ENCODE assay signal across 9 mouse cellular contexts in genomic region chr13:109053242-109054018, GRCm38 (mm10).
DNase-seq lines count a peak whose midpoint lies in the region; ATAC-seq and TF ChIP-seq lines count a peak whose summit lies in the region.
"Had no signal": no experiment of that assay in that cellular context is flagged by ENCODE, and none has a peak within 500 bp of the region (broad histone marks: within the 10 kb centered on the region; RNA-seq: fewer than 3 reads in every experiment).

No protein-coding gene starts in this region.

- H3K9ac ChIP-seq in midbrain, postnatal 0 days (replicated peaks; ENCODE audit: low read length, poor library complexity, severe bottlenecking) = no peak overlapping the region
- H3K9ac ChIP-seq: limb, embryonic 12.5 days had no signal

- peak; percentile 85 for ATAC-seq in midbrain, postnatal 0 days (ENCODE audit: low FRiP score)

- H3K4me2 ChIP-seq in midbrain, postnatal 0 days (ENCODE audit: low read depth, low read length, poor library complexity, severe bottlenecking) = peak overlapping the region; percentile 15
- H3K4me2 ChIP-seq: limb, embryonic 12.5 days had no signal

- peak overlapping the region; percentile 33 for H3K27ac ChIP-seq in midbrain, postnatal 0 days (ENCODE audit: low read depth, low read length)
- H3K27ac ChIP-seq: limb, embryonic 12.5 days had no signal

- H3K4me3 ChIP-seq in midbrain, postnatal 0 days (ENCODE audit: low read depth, low read length) = peak overlapping the region; percentile 1; the same call in 1 of the 2 replicates
- H3K4me3 ChIP-seq: limb, embryonic 12.5 days had no signal

- H3K4me1 ChIP-seq in midbrain, postnatal 0 days (ENCODE audit: insufficient read depth, low read length) = peaks cover 5% of the 10 kb centered on the region; the same call in 1 of the 2 replicates
- H3K4me1 ChIP-seq: limb, embryonic 12.5 days had no signal

- H3K9me3 ChIP-seq in midbrain, postnatal 0 days (ENCODE audit: low read length) = no peaks in the 10 kb centered on the region
- H3K9me3 ChIP-seq: limb, embryonic 12.5 days had no signal

- H3K27me3 ChIP-seq in midbrain, postnatal 0 days (ENCODE audit: insufficient read depth, low read length) = no peaks in the 10 kb centered on the region
- H3K27me3 ChIP-seq: limb, embryonic 12.5 days had no signal

- WGBS in midbrain, postnatal 0 days = 23% methylated on average over 10 of the region's 10 CpGs

- H3K36me3 ChIP-seq in midbrain, postnatal 0 days (ENCODE audit: insufficient read depth, low read length) = no peaks in the 10 kb centered on the region
- H3K36me3 ChIP-seq: limb, embryonic 12.5 days had no signal

- TF ChIP-seq CTCF in midbrain, postnatal 0 days (IDR thresholded peaks at IDR 0.05) = no peak

- DNase-seq in heart, adult 8-10 months (ENCODE audit: low spot score) = peak; percentile 20
- DNase-seq in heart, postnatal 4 days = no peak
- peak; percentile 79 for DNase-seq in cerebellum, adult 9-11 months
- DNase-seq in kidney, postnatal 25 days = peak; percentile 28 to 52
- DNase-seq in midbrain, postnatal 0 days (ENCODE audit: low spot score) = peak; percentile 93
- DNase-seq in thymus, postnatal 14 days = no peak
- no peak for DNase-seq in spleen, adult 18-20 months
- DNase-seq in ovary, postnatal 14 days (ENCODE audit: low spot score) = no peak

Comparison
In these comparisons a context has a peak if more than half of its experiments do, and no peak if none do; other contexts are left out.
1. DNase-seq: peak in heart, adult 8-10 months (single experiment), cerebellum, adult 9-11 months (single experiment), kidney, postnatal 25 days (2 of 2) and midbrain, postnatal 0 days (single experiment); none in heart, postnatal 4 days (single experiment), thymus, postnatal 14 days (single experiment), spleen, adult 18-20 months (0 of 2) and ovary, postnatal 14 days (single experiment).